ENCODE assay signal across 14 mouse cellular contexts in genomic region chr1:124739777-124740176, GRCm38 (mm10).
"Had no signal": no experiment of that assay in that cellular context is flagged by ENCODE, and none has a peak within 500 bp of the region (broad histone marks: within the 10 kb centered on the region; RNA-seq: fewer than 3 reads in every experiment).

No protein-coding gene starts in this region.

- H3K9ac ChIP-seq: liver, embryonic 15.5 days; neural tube, embryonic 13.5 days; stomach, embryonic 15.5 days had no signal

- H3K4me2 ChIP-seq: liver, embryonic 11.5 days; liver, embryonic 15.5 days; neural tube, embryonic 13.5 days; stomach, embryonic 15.5 days had no signal

- H3K36me3 ChIP-seq: limb, embryonic 10.5 days; liver, embryonic 15.5 days; neural tube, embryonic 13.5 days; stomach, embryonic 15.5 days had no signal

- DNase-seq: kidney, adult 8-10 months; kidney, postnatal 25 days; lung, adult 2 months; lung, postnatal 36 days; retina, postnatal 1 day; right cerebral cortex, postnatal 4 days; thymus, postnatal 36 days had no signal

- H3K4me1 ChIP-seq: limb, embryonic 10.5 days; liver, embryonic 15.5 days; neural tube, embryonic 13.5 days; stomach, embryonic 15.5 days had no signal

- H3K27ac ChIP-seq: limb, embryonic 10.5 days; liver, embryonic 15.5 days; neural tube, embryonic 13.5 days; stomach, embryonic 15.5 days had no signal

- H3K9me3 ChIP-seq: limb, embryonic 10.5 days; liver, embryonic 15.5 days; neural tube, embryonic 13.5 days; stomach, embryonic 15.5 days had no signal

- H3K4me3 ChIP-seq: limb, embryonic 10.5 days; liver, embryonic 15.5 days; neural tube, embryonic 13.5 days; stomach, embryonic 15.5 days had no signal

- H3K27me3 ChIP-seq: liver, embryonic 15.5 days; neural tube, embryonic 13.5 days; stomach, embryonic 15.5 days had no signal

- ATAC-seq: intestine, embryonic 16.5 days; lung, postnatal 0 days had no signal
